Mouse (Mus musculus) lung, postnatal 14 days (tissue): Measurements from ENCODE around the gene Synrg.

Experiments used
- DNase-seq: peaks from one replicate; pipeline ENCODE4 v3.0.0; 2021

Gene Synrg

DNA sequence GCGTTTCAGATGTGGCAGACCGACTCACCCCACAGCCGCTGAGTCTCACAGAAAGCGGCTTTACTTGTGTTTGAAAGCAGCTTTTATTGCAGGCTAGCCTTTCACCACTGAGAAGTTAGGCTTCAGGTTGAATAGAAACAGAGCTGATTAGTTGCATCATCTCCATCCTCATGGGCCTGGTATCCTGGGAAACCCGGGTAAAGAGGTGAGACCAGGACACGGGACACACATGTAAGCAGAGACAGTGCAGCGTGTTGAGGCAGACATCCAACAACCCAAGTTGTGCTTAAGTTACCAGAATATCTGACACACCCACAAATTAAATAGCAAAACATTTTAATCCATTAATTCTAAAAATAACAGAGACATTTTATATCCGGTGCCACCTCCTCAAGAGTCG lies 114.4 kb downstream of the Synrg start:
- no peak for DNase-seq

DNA sequence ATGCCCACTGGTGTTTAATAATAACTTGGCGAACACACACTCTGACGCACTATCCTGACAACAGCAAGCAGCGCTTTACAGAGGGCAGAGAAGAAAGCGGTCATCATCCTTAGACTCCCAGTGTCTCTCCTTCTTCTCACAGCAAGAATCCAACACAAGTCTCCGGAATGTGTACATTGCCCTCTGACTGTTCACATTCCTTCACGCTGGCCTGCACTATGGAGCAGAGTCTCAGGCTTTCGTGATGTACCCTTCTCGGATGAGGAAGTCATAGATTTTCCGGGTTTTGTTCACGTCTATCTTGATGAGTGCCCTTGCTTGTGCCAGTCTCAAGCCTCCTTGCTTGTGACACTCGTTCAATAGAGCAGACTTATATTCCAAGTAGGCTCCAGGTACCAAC lies 115.1 kb downstream of the Synrg start:
- no peak for DNase-seq

DNA sequence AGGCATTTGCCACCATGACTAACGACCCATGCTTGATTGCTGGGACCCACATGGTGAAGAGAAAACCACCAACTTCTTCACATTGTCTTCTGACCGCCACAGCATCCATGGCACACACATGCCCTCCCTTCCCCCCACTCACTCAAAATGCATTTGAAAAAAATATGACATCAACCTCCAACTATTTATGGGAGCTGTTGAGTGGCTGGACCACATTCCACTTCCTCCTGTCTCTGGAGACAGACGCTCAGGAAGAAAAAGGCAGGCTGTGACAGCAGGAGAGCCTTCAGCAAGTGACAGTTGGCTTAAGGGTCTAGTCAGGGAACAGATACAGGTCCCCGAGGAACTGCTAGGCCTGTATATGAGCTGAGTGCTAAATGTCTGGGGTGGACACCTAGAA lies 115.7 kb downstream of the Synrg start:
- no peak for DNase-seq

DNA sequence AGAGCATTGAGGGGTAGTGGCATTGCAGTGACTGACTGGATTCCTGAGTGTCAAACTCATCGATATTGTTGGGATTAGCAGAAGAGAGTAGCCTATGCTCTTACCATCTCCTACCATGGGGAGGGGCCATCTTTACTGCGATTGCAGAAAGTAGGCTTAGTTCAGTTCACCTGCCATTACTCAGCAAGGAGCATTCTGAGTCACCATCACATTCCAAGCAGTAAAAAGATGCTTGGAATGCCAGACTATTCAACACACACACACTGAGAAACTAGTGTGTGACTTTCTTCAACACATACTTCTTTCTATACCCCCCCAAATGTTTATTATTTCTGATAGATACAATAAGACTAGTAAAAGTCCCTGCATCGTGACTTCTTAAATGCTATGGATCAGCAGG lies 116.1 kb downstream of the Synrg start:
- no peak for DNase-seq

DNA sequence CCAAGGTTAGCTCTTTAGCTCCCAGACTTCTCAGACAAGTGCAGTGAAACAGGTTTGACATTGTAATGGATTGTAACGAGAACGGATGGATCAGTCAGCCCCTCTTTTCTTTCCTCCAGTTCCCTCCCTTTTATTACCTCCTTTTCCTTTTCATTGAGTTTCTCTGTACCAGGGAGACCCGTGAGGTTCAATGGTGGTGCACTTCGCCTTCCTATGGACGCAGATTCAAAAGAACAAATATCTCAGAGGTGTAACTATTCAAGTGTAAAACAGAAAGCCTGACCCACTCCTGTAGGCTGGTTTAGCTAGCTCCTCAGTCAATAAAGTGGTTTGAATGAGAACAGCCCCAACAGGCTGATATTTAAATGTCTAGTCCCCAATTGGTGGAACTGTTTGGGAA lies 117.7 kb downstream of the Synrg start:
- DNase-seq: no peak

DNA sequence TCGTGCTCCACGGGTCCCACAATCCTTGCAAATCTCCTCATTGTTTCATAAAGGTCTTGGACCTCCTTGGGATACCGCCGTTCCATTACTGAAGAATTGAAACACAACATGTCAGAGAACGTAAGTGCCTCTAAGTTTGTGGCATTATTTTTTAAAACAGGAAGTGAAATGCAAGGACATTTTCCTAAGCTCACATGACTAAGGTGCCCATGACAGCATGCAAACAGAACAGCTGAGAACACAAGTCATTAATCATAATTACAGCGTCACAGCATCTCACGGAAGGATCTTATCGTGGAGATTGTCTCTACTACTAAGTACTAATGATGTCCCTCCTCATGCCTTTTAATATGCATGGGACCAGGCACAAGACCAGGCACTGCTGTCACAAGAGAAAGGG lies 126.3 kb downstream of the Synrg start:
- no peak for DNase-seq
